Mouse (Mus musculus) liver, embryonic 14.5 days (tissue): Measurements from ENCODE around the gene Nit2. TPM values are rescaled to one million over a fixed set of nuclear protein-coding genes. Genes with fewer than 3 reads are reported as not detected.
"Not testable (repeated sequence)": the region's sequence is repeated elsewhere in the genome, so short reads cannot be mapped to it uniquely, and the experiment has no call there.

Source experiments
- ATAC-seq: fragments of 200-750 bp; cut with Nextera tagmentation; 2 replicates; pipeline ENCODE4 v1.8.0; 2017; ENCODE audit warnings: moderate number of reproducible peaks, mild to moderate bottlenecking, moderate library complexity; ENCODE audit not compliant: insufficient read depth
- DNase-seq, 3 experiments: peaks; one replicate each; pipeline ENCODE4 v3.0.0-alpha.2; 2012 to 2013; ENCODE audit warnings: low read depth in 3 of 3, low spot score in 3 of 3
- H3K27ac ChIP-seq: fragments of 300-500 bp; sonication (generic); 2 replicates; pipeline ENCODE4 v1.5.1; 2014; ENCODE audit warnings: moderate library complexity, mild to moderate bottlenecking, control low read depth, inconsistent platforms
- H3K27me3 ChIP-seq: fragments of 300-500 bp; sonication (generic); 2 replicates; pipeline ENCODE4 v1.6.1; 2014; ENCODE audit warnings: mild to moderate bottlenecking, low read length, moderate library complexity; ENCODE audit not compliant: control insufficient read depth, insufficient read depth
- H3K36me3 ChIP-seq: fragments of 300-500 bp; sonication (generic); replicated peaks from 2 replicates; pipeline ENCODE4 v1.6.1; 2014; ENCODE audit warnings: low read depth; ENCODE audit not compliant: control insufficient read depth, insufficient read depth
- H3K4me1 ChIP-seq, 2 experiments: fragments of 200-500 bp in 1 of 2; fragments of 300-500 bp in 1 of 2; sonication (generic) in 1 of 2; replicated peaks; 2 replicates each; pipeline ENCODE4 v1.6.1; 2012 to 2014; ENCODE audit warnings: antibody characterized with exemption in 1 of 2, inconsistent platforms in 1 of 2, low read length in 1 of 2; ENCODE audit not compliant: control insufficient read depth in 2 of 2, insufficient read depth in 2 of 2
- H3K4me2 ChIP-seq: fragments of 300-500 bp; sonication (generic); 2 replicates; pipeline ENCODE4 v1.6.1; 2014; ENCODE audit warnings: low read depth, mild to moderate bottlenecking, control low read depth, moderate library complexity
- H3K4me3 ChIP-seq, 2 experiments: fragments of 200-500 bp in 1 of 2; fragments of 300-500 bp in 1 of 2; sonication (generic) in 1 of 2; 2 replicates each; pipeline ENCODE4 v1.5.1; 2012 to 2014; ENCODE audit warnings: low read depth in 2 of 2, low read length in 2 of 2, mild to moderate bottlenecking in 2 of 2, control low read depth in 1 of 2, inconsistent platforms in 1 of 2, moderate library complexity in 1 of 2; ENCODE audit not compliant: insufficient read depth in 1 of 2
- H3K9ac ChIP-seq: fragments of 300-500 bp; sonication (generic); replicated peaks from 2 replicates; pipeline ENCODE4 v1.6.1; 2014; ENCODE audit warnings: mild to moderate bottlenecking, control low read depth, moderate library complexity
- H3K9me3 ChIP-seq: fragments of 300-500 bp; sonication (generic); 2 replicates; pipeline ENCODE4 v1.6.1; 2016; ENCODE audit warnings: low read length, mixed read lengths; ENCODE audit not compliant: control insufficient read depth
- CTCF ChIP-seq: IDR thresholded peaks from 2 replicates; pipeline ENCODE4 v1.5.1; 2016; ENCODE audit warnings: antibody characterized with exemption, low read depth, control low read depth
- EP300 ChIP-seq: IDR thresholded peaks from 2 replicates; pipeline ENCODE4 v1.6.1; 2016; ENCODE audit warnings: antibody characterized with exemption, low read depth
- WGBS: fragments of 180-500 bp; shearing (Covaris S2); extraction: QIAGEN DNeasy Blood & Tissue Kit; methylation state at CpG from one replicate; pipeline ENCODE4 v1.1.7; 2014; ENCODE audit not compliant: insufficient replicate concordance; 5-methylcytosine and 5-hydroxymethylcytosine counted together
- polyA plus RNA-seq, 2 experiments: library from polyadenylated mRNA; depleted of rRNA in 1 of 2; stranded (reverse) in 1 of 2; unstranded in 1 of 2; fragments of >200 nt; fragmentation: Nextera tagmentation in 1 of 2; extraction: Ambion mirVana in 1 of 2; gene quantifications; 2 replicates each; pipeline versions ENCODE4 v1.2.1 to v1.2.3; 2012 to 2014

Nit2 gene
- polyA plus RNA-seq, 2 experiments, result 15.6 to 35.0 TPM

DNA sequence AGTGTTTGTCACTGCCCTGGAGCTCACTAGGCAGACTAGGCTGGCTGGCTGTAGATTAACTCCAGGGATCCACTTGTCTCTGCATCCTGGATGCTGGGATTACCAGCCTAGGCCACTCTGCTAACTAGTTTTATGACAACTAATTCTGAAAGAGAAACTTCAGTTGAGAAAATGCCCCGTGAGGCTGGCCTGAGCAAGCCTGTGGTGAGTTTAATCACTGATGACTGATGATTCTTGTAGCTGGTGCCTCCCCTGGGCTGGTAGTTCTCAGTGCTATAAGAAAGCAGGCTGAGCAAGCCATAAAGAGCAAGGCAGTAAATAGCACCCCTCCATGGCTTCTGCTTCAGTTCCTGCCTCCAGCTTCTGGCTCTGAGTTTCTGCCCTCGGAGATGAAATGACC, 8.6 kb upstream of the Nit2 start:
- no peak for ATAC-seq
- Histone ChIP-seq H3K27ac (no peak overlapping the region), H3K4me2 (no peak overlapping the region), H3K4me3 (no peak overlapping the region), H3K27me3 (no peaks in the 10 kb centered on the region), H3K9me3 (no peaks in the 10 kb centered on the region), H3K36me3 (no peaks in the 10 kb centered on the region), H3K4me1 (0 out of 4 replicates have a peak, but pooled peaks cover 0 to 2% of the 10 kb centered on the region in 2 experiments), H3K9ac (no peak overlapping the region)
- no peak for DNase-seq
- no peak for TF ChIP-seq EP300
- no peak for TF ChIP-seq CTCF
- WGBS, result 73% methylated on average over 2 of the region's 2 CpGs

DNA sequence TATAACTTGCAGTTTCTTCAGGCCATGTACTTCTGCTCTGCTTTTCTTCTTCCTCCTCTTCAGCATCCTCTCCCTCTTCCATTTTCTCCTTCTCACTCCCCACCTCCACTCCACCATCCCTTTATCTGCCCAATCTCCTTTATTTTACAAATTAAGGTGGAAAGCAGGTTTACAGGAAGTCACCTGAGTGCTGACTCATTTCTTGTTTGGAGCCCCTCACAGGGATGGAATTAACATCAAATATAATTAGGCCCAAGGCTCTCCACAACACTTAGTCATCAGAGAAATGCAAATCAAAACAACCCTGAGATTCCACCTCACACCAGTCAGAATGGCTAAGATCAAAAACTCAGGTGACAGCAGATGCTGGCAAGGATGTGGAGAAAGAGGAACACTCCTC, 7.3 kb upstream of the Nit2 start:
- H3K4me2 ChIP-seq, ATAC-seq, H3K9me3 ChIP-seq, H3K36me3 ChIP-seq, H3K4me3 ChIP-seq, H3K27me3 ChIP-seq, H3K4me1 ChIP-seq, H3K9ac ChIP-seq, DNase-seq, H3K27ac ChIP-seq: not testable (repeated sequence)

DNA sequence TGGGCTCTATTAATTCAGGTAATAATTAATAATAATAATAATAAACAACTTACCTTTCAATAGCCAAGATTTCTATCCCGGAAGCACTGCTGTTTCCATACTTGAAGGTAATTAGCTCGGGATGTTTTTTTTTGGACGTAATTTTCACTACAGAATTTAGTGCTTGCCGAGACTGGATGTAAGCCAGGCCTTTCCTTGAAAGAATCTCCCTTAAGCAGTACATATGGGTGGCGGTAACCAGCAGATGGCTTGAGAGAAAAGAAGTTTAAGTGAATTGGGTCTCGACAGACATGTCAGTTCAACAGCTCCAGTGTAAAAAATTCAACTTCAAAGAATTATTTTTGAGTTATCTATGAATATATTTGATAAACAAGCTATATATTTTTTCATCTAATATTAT, 4.4 kb upstream of the Nit2 start:
- no peak for ATAC-seq
- WGBS, result 79% methylated on average over 6 of the region's 6 CpGs
- no peak for TF ChIP-seq CTCF
- TF ChIP-seq EP300, result no peak

DNA sequence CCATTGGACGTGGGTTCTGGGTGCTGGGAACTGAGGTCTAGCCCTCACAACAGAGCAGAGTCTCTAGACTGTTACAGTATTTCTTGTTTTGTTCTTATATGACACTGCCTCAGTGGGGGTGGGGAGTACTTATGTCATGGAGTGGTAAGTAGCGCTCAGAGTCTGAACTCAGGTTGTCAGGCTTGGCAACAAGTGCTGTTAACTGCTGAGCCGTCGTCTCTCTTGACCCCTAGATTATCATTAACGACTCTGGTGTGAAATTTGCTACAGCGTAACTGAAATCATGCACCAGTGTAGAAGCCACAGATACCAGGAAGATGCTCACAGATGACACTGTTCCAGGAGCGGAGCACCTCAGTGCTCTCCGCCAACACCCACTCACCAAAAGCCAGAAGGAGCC, 4.0 kb upstream of the Nit2 start:
- DNase-seq, result no peak
- H3K4me3 ChIP-seq, result no peak overlapping the region
- H3K27me3 ChIP-seq, result no peaks in the 10 kb centered on the region
- no peak overlapping the region for H3K4me2 ChIP-seq
- no peaks in the 10 kb centered on the region for H3K9me3 ChIP-seq
- TF ChIP-seq CTCF, result no peak
- TF ChIP-seq EP300, result no peak
- no peak overlapping the region for H3K9ac ChIP-seq
- no peaks in the 10 kb centered on the region for H3K36me3 ChIP-seq
- peaks cover 3 to 4% of the 10 kb centered on the region in 2 experiments; a peak in 3 of 4 replicates for H3K4me1 ChIP-seq
- no peak overlapping the region for H3K27ac ChIP-seq
- ATAC-seq, result no peak
- 76% methylated on average over 8 of the region's 8 CpGs for WGBS

More for the DNA sequence above, 4.4 kb upstream of the Nit2 start:
- no peak overlapping the region for H3K4me2 ChIP-seq
- H3K4me3 ChIP-seq, result no peak overlapping the region
- peaks cover 0 to 4% of the 10 kb centered on the region in 2 experiments; a peak in 2 of 4 replicates for H3K4me1 ChIP-seq
- H3K27ac ChIP-seq, result no peak overlapping the region
- H3K27me3 ChIP-seq, result no peaks in the 10 kb centered on the region
- H3K9me3 ChIP-seq, result no peaks in the 10 kb centered on the region
- no peaks in the 10 kb centered on the region for H3K36me3 ChIP-seq
- DNase-seq, result no peak
- no peak overlapping the region for H3K9ac ChIP-seq

DNA sequence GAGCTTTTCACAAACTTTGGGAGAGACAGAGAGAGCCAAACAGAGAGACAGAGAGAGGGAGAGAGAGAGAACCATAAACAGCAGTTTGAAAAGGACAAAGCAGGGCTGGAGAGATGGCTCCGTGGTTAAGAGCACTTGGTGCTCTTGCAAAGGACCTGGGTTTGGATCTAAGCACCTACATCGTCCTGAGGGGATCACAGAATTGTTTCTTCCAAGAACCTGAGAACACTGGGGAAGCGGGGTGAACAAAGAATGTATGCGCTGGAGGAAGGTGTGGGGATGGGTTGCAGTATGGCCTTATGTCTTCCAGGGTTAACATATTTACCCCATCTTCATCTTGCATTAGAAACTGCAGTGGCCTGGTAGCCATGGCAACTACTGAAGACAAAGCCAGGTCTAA, 1.1 kb upstream of the Nit2 start:
- ATAC-seq (no peak), DNase-seq (no peak)
- no peaks in the 10 kb centered on the region for H3K27me3 ChIP-seq
- no peak overlapping the region for H3K4me2 ChIP-seq
- peaks cover 5 to 8% of the 10 kb centered on the region in 2 experiments; a peak in 3 of 4 replicates for H3K4me1 ChIP-seq
- no peak overlapping the region for H3K4me3 ChIP-seq
- H3K9me3 ChIP-seq, result no peaks in the 10 kb centered on the region
- H3K36me3 ChIP-seq, result no peaks in the 10 kb centered on the region
- 70% methylated on average over 4 of the region's 4 CpGs for WGBS
- TF ChIP-seq CTCF (no peak), EP300 (no peak)
- H3K9ac ChIP-seq, result no peak overlapping the region
- H3K27ac ChIP-seq, result no peak overlapping the region

DNA sequence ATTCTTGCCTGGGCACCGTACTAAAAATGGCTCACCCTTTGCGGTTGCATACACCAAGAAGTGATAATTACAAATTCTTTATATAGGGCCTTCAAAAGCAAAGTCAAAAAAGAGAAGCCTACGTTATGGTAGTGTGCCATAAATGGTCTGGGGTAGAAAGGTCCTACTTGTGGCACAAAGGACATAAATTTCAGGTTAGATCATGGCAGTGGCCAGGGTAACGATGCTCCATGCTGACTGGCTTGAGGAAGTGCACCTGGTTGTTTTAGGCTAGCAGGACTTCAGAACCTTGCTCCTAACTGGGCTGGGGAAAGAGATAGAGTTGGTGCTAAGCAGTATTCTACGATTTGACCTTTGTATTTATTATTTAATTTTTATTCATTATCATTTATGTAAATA, 372 bp upstream of the Nit2 start:
- peak overlapping the region; percentile 76 for H3K4me2 ChIP-seq
- H3K27ac ChIP-seq, result no peak overlapping the region
- H3K4me3 ChIP-seq, result peak overlapping the region; percentile 68 to 85
- 22% methylated on average over 5 of the region's 5 CpGs for WGBS
- ATAC-seq (no peak), DNase-seq (no peak)
- H3K9me3 ChIP-seq, result no peaks in the 10 kb centered on the region
- H3K36me3 ChIP-seq, result no peaks in the 10 kb centered on the region
- H3K27me3 ChIP-seq, result no peaks in the 10 kb centered on the region
- H3K4me1 ChIP-seq, result peaks cover 5 to 8% of the 10 kb centered on the region in 2 experiments; a peak in 3 of 4 replicates
- TF ChIP-seq CTCF (no peak), EP300 (no peak)
- no peak overlapping the region for H3K9ac ChIP-seq
